Mouse (Mus musculus): ENCODE measurements around the gene Git1. TPM values are rescaled to one million over a fixed set of nuclear protein-coding genes. Genes with fewer than 3 reads are reported as not detected.

Git1 gene
- polyA plus RNA-seq, 1 experiment from 2014 or later: 7.9 TPM

DNA sequence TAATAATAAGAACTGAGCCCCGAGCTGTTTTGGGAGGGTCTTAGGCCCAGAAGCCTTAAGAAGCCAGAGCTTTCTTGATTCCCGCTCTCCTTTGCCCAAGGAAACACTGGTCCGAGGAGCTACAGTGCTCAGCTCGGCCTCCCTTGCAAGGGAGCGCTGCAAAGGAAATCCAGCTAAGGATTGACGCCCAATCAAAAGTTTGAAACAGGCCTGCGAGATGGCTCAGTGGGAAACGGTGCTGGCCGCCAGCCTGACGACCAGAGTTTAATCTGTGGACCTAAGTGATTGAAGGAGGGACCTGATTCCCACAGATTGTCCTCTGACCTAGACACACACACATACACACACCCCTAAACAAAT is 20.4 kb downstream of the Git1 start:
- peak overlapping the region; percentile 75 for H3K4me3 ChIP-seq
- no peak for ATAC-seq (ENCODE audit: extremely low read depth, insufficient number of reproducible peaks, low FRiP score, low TSS enrichment)
- 7% methylated on average over 10 of the region's 10 CpGs for WGBS

DNA sequence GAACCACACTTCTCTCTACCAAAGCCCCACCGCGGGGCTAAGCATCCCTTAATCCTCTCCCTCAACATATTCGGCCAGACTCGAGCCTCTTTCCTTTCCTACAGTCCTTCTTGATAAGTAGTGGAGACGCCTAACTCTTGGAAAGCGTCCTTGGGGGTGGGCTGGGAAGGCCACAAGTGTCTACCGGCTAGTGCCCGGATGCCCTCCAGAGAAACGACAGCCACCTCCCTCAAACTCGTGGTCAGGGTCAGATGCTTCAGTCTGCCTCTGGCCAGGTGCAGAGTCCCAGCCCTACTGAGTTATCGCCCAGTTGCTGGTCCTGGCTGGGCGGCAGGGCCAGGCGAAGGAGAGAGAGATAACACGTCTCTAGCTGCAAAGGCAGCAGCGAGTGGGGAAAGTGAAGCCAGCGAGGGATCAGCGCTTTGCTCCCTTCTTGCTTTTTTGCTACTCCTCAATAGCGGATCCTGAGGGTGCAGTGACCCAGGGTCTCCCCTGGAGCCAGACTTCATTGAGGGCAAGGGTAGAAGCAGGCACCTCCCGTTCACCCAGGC is 21.0 kb downstream of the Git1 start:
- WGBS: 2% methylated on average over 19 of the region's 19 CpGs
- no peaks in the 10 kb centered on the region for H3K9me3 ChIP-seq
- H3K27ac ChIP-seq (replicated peaks): peak overlapping the region; percentile 48
- H3K36me3 ChIP-seq: peaks cover 13% of the 10 kb centered on the region
- peaks cover 40% of the 10 kb centered on the region for H3K4me1 ChIP-seq
- peak overlapping the region; percentile 82 for H3K9ac ChIP-seq
- H3K27me3 ChIP-seq (replicated peaks): peaks cover 34% of the 10 kb centered on the region
- peak overlapping the region; percentile 75 for H3K4me3 ChIP-seq
- no peak for ATAC-seq (ENCODE audit: extremely low read depth, insufficient number of reproducible peaks, low FRiP score, low TSS enrichment)
- peak overlapping the region; percentile 86 for H3K4me2 ChIP-seq

More for the DNA sequence above, 20.4 kb downstream of the Git1 start:
- peak overlapping the region; percentile 86 for H3K4me2 ChIP-seq
- H3K36me3 ChIP-seq: peaks cover 18% of the 10 kb centered on the region
- peak overlapping the region; percentile 71 for H3K27ac ChIP-seq (replicated peaks)
- peaks cover 33% of the 10 kb centered on the region for H3K27me3 ChIP-seq (replicated peaks)
- no peaks in the 10 kb centered on the region for H3K9me3 ChIP-seq
- peaks cover 42% of the 10 kb centered on the region for H3K4me1 ChIP-seq
- H3K9ac ChIP-seq: peak overlapping the region; percentile 82

DNA sequence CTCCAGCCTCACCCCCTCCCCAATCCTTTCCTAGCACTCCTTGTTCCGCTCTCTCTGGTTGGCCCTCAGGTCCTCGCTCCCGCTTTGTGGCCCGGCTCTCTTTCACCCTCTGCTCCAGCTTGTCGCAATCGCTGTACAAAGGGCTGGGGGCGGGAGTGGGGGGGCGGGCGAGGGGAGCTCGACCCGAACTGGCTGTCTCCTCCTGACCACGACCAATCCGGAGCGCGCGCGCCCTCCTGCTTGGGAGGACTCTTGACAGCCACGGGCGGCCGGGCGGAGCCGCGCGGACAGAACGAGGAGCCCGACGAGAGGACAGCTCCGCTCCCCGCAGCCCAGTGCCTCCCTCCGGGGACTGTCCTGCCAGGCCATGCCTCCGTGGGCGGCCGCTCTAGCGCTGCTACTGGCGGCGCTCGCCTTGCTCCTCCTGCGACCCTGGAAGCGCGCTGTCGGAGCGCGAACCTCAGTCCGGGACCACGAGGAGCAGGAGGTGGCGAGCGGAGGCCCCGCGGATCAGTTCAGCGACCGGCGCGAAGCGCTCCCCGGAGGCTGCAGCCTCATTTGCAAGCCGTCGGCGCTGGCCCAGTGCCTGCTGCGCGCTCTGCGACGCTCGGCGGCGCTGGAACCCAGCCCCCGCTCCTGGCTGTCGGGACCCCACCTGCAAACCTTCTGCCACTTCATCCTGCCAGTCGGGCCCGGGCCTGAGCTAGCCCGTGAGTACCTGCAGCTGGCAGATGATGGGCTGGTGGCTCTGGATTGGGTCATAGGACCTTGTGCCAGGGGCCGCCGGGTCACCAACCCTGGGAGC is 21.7 kb downstream of the Git1 start, which contains the start of gene Abhd15:
TSS of gene Abhd15 (plus strand) at position 290 of the 805 bp plus-strand sequence.
- Histone ChIP-seq H3K27me3 (replicated peaks) (peaks cover 34% of the 10 kb centered on the region), H3K9ac (peak within 1 kb of the TSS; percentile 82), H3K36me3 (peaks cover 7% of the 10 kb centered on the region), H3K9me3 (no peaks in the 10 kb centered on the region), H3K4me3 (peak within 1 kb of the TSS; percentile 75), H3K4me2 (peak within 1 kb of the TSS; percentile 86), H3K27ac (replicated peaks) (peak within 1 kb of the TSS; percentile 71), H3K4me1 (peaks cover 40% of the 10 kb centered on the region)
- WGBS: under 1% methylated on average over 60 of the region's 72 CpGs
- ATAC-seq (ENCODE audit: extremely low read depth, insufficient number of reproducible peaks, low FRiP score, low TSS enrichment): 0 out of 2 replicates have a peak, but pooled peaks have one; percentile 32

GRCm38 (mm10) chr11:77515637-77516552 is 22.5 kb downstream of the Git1 start, which contains the start of gene Trp53i13:
Gene Trp53i13 (minus strand): TSS chr11:77515980.
- Histone ChIP-seq H3K9ac (peak within 1 kb of the TSS; percentile 82), H3K4me3 (peak within 1 kb of the TSS; percentile 75), H3K4me1 (peaks cover 40% of the 10 kb centered on the region), H3K4me2 (peak within 1 kb of the TSS; percentile 86), H3K9me3 (no peaks in the 10 kb centered on the region), H3K27me3 (replicated peaks) (peaks cover 34% of the 10 kb centered on the region), H3K27ac (replicated peaks) (peak within 1 kb of the TSS; percentile 48; the same call in 1 of the 2 replicates), H3K36me3 (no peaks in the 10 kb centered on the region)
- 11% methylated on average over 39 of the region's 39 CpGs for WGBS
- ATAC-seq (ENCODE audit: extremely low read depth, insufficient number of reproducible peaks, low FRiP score, low TSS enrichment): no peak

DNA sequence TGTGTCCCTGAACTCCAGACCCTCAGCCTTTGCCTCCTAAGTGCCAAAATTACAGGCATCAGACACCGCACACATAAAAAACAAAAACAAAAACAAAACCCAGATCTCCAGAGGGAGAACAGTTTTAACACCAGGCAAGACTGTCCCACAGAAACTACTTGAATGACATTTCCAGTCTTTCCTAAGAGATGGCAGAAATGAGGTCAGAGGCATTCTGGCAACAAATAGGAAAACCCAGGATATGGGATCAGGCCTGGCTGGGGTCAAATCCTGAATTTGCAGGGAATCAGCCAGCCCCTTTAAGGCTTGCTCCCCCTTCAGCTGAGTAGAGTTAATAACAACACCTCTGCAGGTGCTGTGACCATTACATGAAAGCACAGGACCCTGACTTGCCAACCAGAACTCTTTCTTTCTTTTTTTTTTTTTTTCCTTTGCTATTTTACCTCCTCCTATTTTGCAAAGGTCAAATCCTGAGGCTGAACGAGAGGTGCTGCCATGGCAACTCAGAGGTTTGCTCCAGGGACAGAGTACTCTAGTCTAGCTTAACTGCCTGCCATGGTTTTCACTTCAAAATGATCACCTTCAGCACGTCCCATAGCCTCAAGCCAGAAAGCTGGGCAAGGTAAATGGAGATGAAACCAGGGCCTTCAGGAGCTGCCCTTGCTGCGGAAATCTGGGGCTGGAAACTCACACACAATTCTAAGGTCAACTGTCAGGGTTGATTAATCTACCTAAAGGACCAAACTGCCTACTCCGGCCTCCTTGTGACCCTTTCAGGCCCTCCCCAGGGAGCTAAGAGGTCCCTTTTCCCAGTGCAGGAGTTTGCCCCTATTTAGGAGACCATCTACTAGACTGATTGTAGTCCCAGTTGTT is 23.4 kb downstream of the Git1 start:
- no peak overlapping the region for H3K4me3 ChIP-seq
- H3K9me3 ChIP-seq: no peaks in the 10 kb centered on the region
- H3K9ac ChIP-seq: no peak overlapping the region
- 74% methylated on average over 5 of the region's 5 CpGs for WGBS
- peaks cover 34% of the 10 kb centered on the region for H3K27me3 ChIP-seq (replicated peaks)
- H3K36me3 ChIP-seq: no peaks in the 10 kb centered on the region
- ATAC-seq (ENCODE audit: extremely low read depth, insufficient number of reproducible peaks, low FRiP score, low TSS enrichment): no peak
- H3K27ac ChIP-seq (replicated peaks): no peak overlapping the region
- no peak overlapping the region for H3K4me2 ChIP-seq
- peaks cover 38% of the 10 kb centered on the region for H3K4me1 ChIP-seq

GRCm38 (mm10) chr11:77518051-77518798 is 24.9 kb downstream of the Git1 start:
- H3K27ac ChIP-seq (replicated peaks): no peak overlapping the region
- H3K4me3 ChIP-seq: no peak overlapping the region
- ATAC-seq (ENCODE audit: extremely low read depth, insufficient number of reproducible peaks, low FRiP score, low TSS enrichment): no peak
- no peaks in the 10 kb centered on the region for H3K9me3 ChIP-seq
- 81% methylated on average over 25 of the region's 27 CpGs for WGBS
- peaks cover 31% of the 10 kb centered on the region for H3K4me1 ChIP-seq
- no peak overlapping the region for H3K9ac ChIP-seq
- no peak overlapping the region for H3K4me2 ChIP-seq
- peaks cover 34% of the 10 kb centered on the region for H3K27me3 ChIP-seq (replicated peaks)
- H3K36me3 ChIP-seq: no peaks in the 10 kb centered on the region

DNA sequence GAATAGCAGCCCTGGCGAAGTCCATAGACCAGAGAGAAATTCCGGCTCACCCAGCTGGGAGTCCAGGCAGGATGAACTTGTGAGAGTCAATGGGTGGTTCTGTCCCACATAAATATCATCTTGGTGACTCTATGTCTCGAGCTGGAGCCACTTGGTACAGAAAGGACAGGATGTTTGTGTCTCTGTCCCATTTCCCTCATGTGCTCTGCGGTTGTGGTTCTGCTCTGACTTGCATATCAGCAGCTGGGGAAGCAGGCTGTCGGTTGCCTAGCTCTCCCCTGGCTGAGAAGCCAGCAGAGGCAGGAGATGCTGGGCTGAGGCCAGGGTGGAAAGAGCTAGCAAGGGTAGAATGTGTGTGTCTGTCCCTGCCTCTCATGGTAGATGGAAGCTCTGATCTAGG is 25.7 kb downstream of the Git1 start, which contains the start of gene Gm10392:
TSS of gene Gm10392 (minus strand) at position 156 of the 400 bp plus-strand sequence.
- H3K9me3 ChIP-seq: no peaks in the 10 kb centered on the region

DNA sequence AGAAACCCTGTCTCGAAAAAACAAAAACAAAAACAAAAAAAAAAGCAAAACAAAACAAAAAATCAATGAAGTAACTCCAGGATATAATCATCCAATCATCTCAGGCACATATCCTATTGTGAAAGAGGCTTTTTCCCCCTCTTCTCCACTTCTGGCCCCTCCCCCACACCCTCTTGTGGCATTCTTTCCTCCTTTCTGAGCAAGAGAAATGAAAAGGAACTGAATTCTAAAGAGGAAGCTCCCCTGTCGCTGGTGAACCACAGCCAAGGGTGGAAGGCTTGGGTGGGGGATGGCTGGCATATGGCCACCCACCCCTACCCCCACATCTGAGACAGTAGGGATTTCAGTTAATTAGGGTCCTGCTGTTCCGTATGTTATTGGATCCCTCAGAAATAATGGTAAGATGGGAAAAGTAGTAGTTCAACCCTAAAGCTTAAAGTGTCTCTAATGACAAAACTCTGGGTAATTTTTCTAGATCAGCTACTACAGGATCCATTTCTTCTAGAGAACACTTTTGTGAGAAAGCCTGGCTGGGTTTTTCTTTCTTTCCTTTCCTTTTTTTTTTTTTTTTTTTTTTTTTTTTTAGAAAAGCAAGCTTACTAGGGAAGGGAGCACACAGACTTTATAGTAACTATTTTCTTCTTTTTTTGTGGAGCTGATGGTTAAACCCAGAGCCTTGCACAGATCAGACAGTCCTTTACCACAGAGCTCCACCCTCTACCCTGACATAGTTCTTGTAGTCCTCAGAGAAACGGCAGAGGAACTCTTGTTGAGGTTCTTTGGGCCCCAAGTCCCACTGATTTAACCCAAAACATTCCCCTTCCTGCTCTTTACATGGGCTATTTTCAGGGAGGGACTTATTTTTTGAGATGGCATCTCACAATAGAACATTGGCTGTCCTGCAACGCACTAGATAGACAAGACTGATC is 27.5 kb downstream of the Git1 start:
- Histone ChIP-seq H3K4me3 (no peak overlapping the region), H3K4me1 (peaks cover 8% of the 10 kb centered on the region), H3K27me3 (replicated peaks) (peaks cover 28% of the 10 kb centered on the region), H3K9me3 (no peaks in the 10 kb centered on the region), H3K4me2 (no peak overlapping the region), H3K9ac (no peak overlapping the region), H3K36me3 (no peaks in the 10 kb centered on the region), H3K27ac (replicated peaks) (no peak overlapping the region)
- WGBS: 52% methylated on average over 5 of the region's 5 CpGs
- ATAC-seq (ENCODE audit: extremely low read depth, insufficient number of reproducible peaks, low FRiP score, low TSS enrichment): no peak

More for the DNA sequence above, 25.7 kb downstream of the Git1 start, which contains the start of gene Gm10392:
- H3K4me3 ChIP-seq: no peak within 1 kb of the TSS
- WGBS: 44% methylated on average over 5 of the region's 5 CpGs
- 0 out of 2 replicates have a peak within 1 kb of the TSS, but pooled peaks have one; percentile 5 for H3K27ac ChIP-seq (replicated peaks)
- ATAC-seq (ENCODE audit: extremely low read depth, insufficient number of reproducible peaks, low FRiP score, low TSS enrichment): no peak
- H3K27me3 ChIP-seq (replicated peaks): peaks cover 34% of the 10 kb centered on the region
- peaks cover 25% of the 10 kb centered on the region for H3K4me1 ChIP-seq
- no peaks in the 10 kb centered on the region for H3K36me3 ChIP-seq
- no peak within 1 kb of the TSS for H3K4me2 ChIP-seq
- no peak within 1 kb of the TSS for H3K9ac ChIP-seq

DNA sequence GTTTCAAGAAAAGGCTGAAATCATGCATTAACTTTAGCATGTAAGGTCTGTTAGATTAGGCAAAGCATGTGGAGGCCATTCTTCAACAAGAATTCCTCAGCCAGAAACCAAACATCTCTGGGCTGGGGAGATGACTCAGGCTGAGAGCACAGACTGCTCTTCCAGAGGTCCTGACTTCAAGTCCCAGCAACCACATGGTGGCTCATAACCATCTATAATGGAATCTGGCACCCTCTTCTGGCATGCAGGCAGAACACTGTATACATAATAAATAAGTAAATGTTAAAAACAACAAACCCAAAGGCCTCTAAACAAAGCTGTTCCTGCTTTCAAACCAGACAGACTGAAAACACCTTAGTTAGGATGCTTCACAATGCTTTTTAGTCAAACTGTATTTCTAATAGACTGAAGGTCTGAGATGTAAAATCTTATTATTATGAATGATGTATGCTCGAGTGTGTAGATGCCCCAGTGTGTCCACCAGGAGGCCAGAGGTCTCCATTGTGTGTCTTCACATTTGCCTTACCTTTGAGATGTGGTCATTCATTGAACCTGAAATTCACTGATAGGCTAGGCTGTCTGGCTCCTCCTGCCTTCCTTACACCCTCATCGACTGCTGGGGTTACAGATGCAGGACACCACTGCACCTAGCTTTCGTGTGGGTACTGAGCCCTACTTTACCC is 32.6 kb downstream of the Git1 start:
- no peak overlapping the region for H3K4me3 ChIP-seq
- no peaks in the 10 kb centered on the region for H3K9me3 ChIP-seq
- no peaks in the 10 kb centered on the region for H3K27me3 ChIP-seq (replicated peaks)
- H3K4me1 ChIP-seq: no peaks in the 10 kb centered on the region
- 66% methylated on average over 3 of the region's 3 CpGs for WGBS
- H3K9ac ChIP-seq: no peak overlapping the region
- ATAC-seq (ENCODE audit: extremely low read depth, insufficient number of reproducible peaks, low FRiP score, low TSS enrichment): no peak
- H3K27ac ChIP-seq (replicated peaks): no peak overlapping the region
- no peak overlapping the region for H3K4me2 ChIP-seq
- H3K36me3 ChIP-seq: peaks cover 11% of the 10 kb centered on the region

All from heart, embryonic 13.5 days (tissue).